Mouse (Mus musculus) brain, embryonic 14.5 days (tissue): ENCODE results near the gene Lmntd1.

Experiments
- CTCF ChIP-seq: fragments of 200-500 bp; IDR thresholded peaks from 2 replicates; pipeline ENCODE4 v1.5.1; 2012; ENCODE audit warnings: inconsistent platforms, mild to moderate bottlenecking, moderate library complexity, borderline replicate concordance; ENCODE audit not compliant: insufficient read depth, insufficient read length; ENCODE audit errors: extremely low read depth
- POLR2A ChIP-seq: fragments of 200-500 bp; IDR thresholded peaks from 2 replicates; pipeline ENCODE4 v1.6.1; 2012; ENCODE audit warnings: mild to moderate bottlenecking, inconsistent platforms, borderline replicate concordance; ENCODE audit not compliant: poor library complexity, insufficient read depth, insufficient read length, severe bottlenecking; ENCODE audit errors: extremely low read depth

DNA sequence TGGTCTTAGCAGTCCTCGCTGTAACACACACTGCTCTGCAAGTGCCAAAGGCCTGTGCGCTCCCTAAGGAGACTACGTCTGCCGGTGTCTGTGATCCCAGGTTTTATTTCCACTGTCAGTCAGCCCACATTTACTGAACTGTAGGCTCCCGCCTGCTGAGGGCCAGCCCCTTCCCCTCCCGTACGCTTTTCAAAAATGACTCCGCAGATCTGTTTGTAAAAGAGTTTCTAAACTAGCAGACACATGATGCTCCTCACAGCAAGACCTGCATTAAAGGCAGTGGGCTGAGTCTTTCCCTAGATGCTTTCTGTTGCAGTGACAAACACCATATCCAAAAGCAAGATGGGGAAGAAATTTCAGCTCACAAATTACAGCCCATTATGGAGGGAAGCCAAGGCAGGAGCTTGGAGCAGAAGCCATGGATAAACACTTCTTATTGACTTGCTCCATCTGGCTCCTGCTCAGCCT is 21.6 kb downstream of the Lmntd1 start:
- TF ChIP-seq CTCF (no peak), POLR2A (no peak)
